In the genomic region with DNA sequence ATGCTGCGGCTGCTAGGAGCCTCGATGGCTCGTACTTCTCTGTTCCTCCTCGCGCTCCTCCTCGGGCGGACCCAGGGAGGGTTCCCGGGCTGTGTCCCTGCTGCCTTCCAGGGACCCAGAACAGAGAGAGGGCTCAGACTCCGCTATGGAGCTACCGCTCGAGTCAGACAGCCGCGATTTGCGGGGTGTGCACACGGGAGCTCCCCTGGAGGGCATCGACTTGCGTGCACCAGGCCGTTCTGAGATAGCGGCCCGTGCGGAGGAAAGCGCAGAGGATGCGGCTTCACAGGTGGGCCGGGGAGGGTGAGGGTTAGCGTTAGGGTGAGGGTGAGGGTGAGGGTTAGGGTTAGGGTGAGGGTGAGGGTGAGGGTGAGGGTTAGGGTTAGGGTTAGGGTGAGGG, we compare ENCODE assay signal across 8 mouse cellular contexts. TPM values are rescaled to one million over a fixed set of nuclear protein-coding genes. Genes with fewer than 3 reads are reported as not detected.
DNase-seq lines count a peak whose midpoint lies in the region; ATAC-seq lines count a peak whose summit lies in the region.

No protein-coding gene starts in this region.

- peaks cover 30% of the 10 kb centered on the region for H3K27me3 ChIP-seq in midbrain, embryonic 10.5 days (ENCODE audit: low read depth, poor library complexity, severe bottlenecking)

- WGBS in midbrain, embryonic 10.5 days = 9% methylated on average over 25 of the region's 25 CpGs

- DNase-seq in CD4-positive, CD25-positive, alpha-beta regulatory T cell, adult 2 months (ENCODE audit: low read depth, low spot score) = peak; percentile 62
- peak; percentile 65 for DNase-seq in thymus, postnatal 4 days
- no peak for DNase-seq in thymus, adult 18-20 months
- DNase-seq in midbrain, embryonic 10.5 days (ENCODE audit: low spot score) = peak; percentile 28
- no peak for DNase-seq in layer of hippocampus, adult 9-11 months
- no peak for DNase-seq in lung, postnatal 4 days
- no peak for DNase-seq in left cerebral cortex, adult 9 months (ENCODE audit: low spot score in 2 of 2)

- H3K36me3 ChIP-seq in midbrain, embryonic 10.5 days = no peaks in the 10 kb centered on the region

- no peak overlapping the region; the same call in 1 of the 2 replicates for H3K27ac ChIP-seq in midbrain, embryonic 10.5 days (replicated peaks)

- ATAC-seq in CD4-positive, CD25-positive, alpha-beta regulatory T cell, adult 4 months = no peak

- peak overlapping the region; percentile 47 for H3K4me3 ChIP-seq in midbrain, embryonic 10.5 days

- peaks cover 47% of the 10 kb centered on the region for H3K4me1 ChIP-seq in midbrain, embryonic 10.5 days

- H3K9me3 ChIP-seq in midbrain, embryonic 10.5 days (replicated peaks) = no peaks in the 10 kb centered on the region

RNA-seq across cellular contexts. Expression of gene Tnfrsf18, which starts 8.9 kb away (rescaled TPM):
- 100 to 1,000 TPM; 745 to 823 TPM for polyA plus RNA-seq in CD4-positive, CD25-positive, alpha-beta regulatory T cell, adult 4 months (2017; shearing (Covaris generic))
- 1.1 and 1.8 TPM in 2 replicates for polyA plus RNA-seq in midbrain, embryonic 10.5 days (2016; fragmentation: Nextera tagmentation; extraction: Ambion mirVana)

RNA-seq across cellular contexts. Expression of gene Tnfrsf4, which starts 21.3 kb away (rescaled TPM):
- polyA plus RNA-seq in CD4-positive, CD25-positive, alpha-beta regulatory T cell, adult 4 months (2017; shearing (Covaris generic)) = 1,000 to 10,000 TPM; 1,065 to 1,393 TPM
- polyA plus RNA-seq in midbrain, embryonic 10.5 days (2016; fragmentation: Nextera tagmentation; extraction: Ambion mirVana) = 0.42 and 0.88 TPM in 2 replicates

RNA-seq across cellular contexts. Expression of gene Ttll10, which starts 24.3 kb away (rescaled TPM):
- under 1 TPM; 0.35 to 0.81 TPM for polyA plus RNA-seq in CD4-positive, CD25-positive, alpha-beta regulatory T cell, adult 4 months (2017; shearing (Covaris generic))
- 0.30 TPM in 1 of 2 replicates, not detected in the other for polyA plus RNA-seq in midbrain, embryonic 10.5 days (2016; fragmentation: Nextera tagmentation; extraction: Ambion mirVana)

RNA-seq across cellular contexts. Expression of gene Sdf4, which starts 42.2 kb away (rescaled TPM):
- polyA plus RNA-seq in CD4-positive, CD25-positive, alpha-beta regulatory T cell, adult 4 months (2017; shearing (Covaris generic)) = 100 to 1,000 TPM; 528 to 589 TPM
- 131 and 138 TPM in 2 replicates for polyA plus RNA-seq in midbrain, embryonic 10.5 days (2016; fragmentation: Nextera tagmentation; extraction: Ambion mirVana)

RNA-seq across cellular contexts. Expression of gene B3galt6, which starts 42.5 kb away (rescaled TPM):
- polyA plus RNA-seq in CD4-positive, CD25-positive, alpha-beta regulatory T cell, adult 4 months (2017; shearing (Covaris generic)) = 1 to 10 TPM in 1 of 2 experiments, under 1 TPM in 1; 0.92 to 1.3 TPM
- 14.0 and 15.3 TPM in 2 replicates for polyA plus RNA-seq in midbrain, embryonic 10.5 days (2016; fragmentation: Nextera tagmentation; extraction: Ambion mirVana)

Comparison
In these comparisons a context has a peak if more than half of its experiments do, and no peak if none do; other contexts are left out.
1. DNase-seq: peak in CD4-positive, CD25-positive, alpha-beta regulatory T cell, adult 2 months (single experiment), thymus, postnatal 4 days (single experiment) and midbrain, embryonic 10.5 days (single experiment); none in thymus, adult 18-20 months (0 of 2), layer of hippocampus, adult 9-11 months (single experiment), lung, postnatal 4 days (0 of 2) and left cerebral cortex, adult 9 months (0 of 2).
2. RNA of gene Tnfrsf18, which starts 8.9 kb away (polyA plus RNA-seq): 745 to 823 TPM in CD4-positive, CD25-positive, alpha-beta regulatory T cell, adult 4 months; 1.1 to 1.8 TPM in midbrain, embryonic 10.5 days; every median in the first group is over 100 times any median in the second.
3. RNA of gene Tnfrsf4, which starts 21.3 kb away (polyA plus RNA-seq): 1,065 to 1,393 TPM in CD4-positive, CD25-positive, alpha-beta regulatory T cell, adult 4 months; 0.42 to 0.88 TPM in midbrain, embryonic 10.5 days; every median in the first group is over 100 times any median in the second.